Mouse (Mus musculus): ENCODE data around the gene Fbxw21. TPM values are rescaled to one million over a fixed set of nuclear protein-coding genes. Genes with fewer than 3 reads are reported as not detected.

Gene Fbxw21
- total RNA-seq, 2 experiments from 2014 or later = not detected

GRCm38 (mm10) chr9:109094553-109095136 is 67.2 kb downstream of the Fbxw21 start:
- no peak for DNase-seq (ENCODE audit: low spot score in 2 of 2)
- intact Hi-C loops (cut with DNase I) = loop anchor here (10.0 kb wide), 1 partner anchor 740 kb away; the partner anchor contains the start of gene Nme6

- no peak for DNase-seq (ENCODE audit: low spot score in 2 of 2)
- intact Hi-C loops (cut with DNase I) = loop anchor here (10.0 kb wide), 1 partner anchor 741 kb away; the partner anchor contains the start of gene Nme6
Measured at GRCm38 (mm10) chr9:109093786-109094552, 67.9 kb downstream of the Fbxw21 start.

- intact Hi-C loops (cut with DNase I) = loop anchor here (10.0 kb wide), 1 partner anchor 742 kb away; the partner anchor contains the start of gene Nme6
- DNase-seq (ENCODE audit: low spot score in 2 of 2) = no peak
Measured at GRCm38 (mm10) chr9:109092799-109093198, 69.0 kb downstream of the Fbxw21 start.

- no peak for DNase-seq (ENCODE audit: low spot score in 2 of 2)
- intact Hi-C loops (cut with DNase I) = loop anchor here (10.0 kb wide), 1 partner anchor 743 kb away; the partner anchor contains the start of gene Nme6
Measured at GRCm38 (mm10) chr9:109091802-109092201, 70.0 kb downstream of the Fbxw21 start.

GRCm38 (mm10) chr9:109090446-109090845 is 71.4 kb downstream of the Fbxw21 start:
- DNase-seq (ENCODE audit: low spot score in 2 of 2) = no peak
- intact Hi-C loops (cut with DNase I) = loop anchor here (10.0 kb wide), 1 partner anchor 744 kb away; the partner anchor contains the start of gene Nme6

Other genes with a start within 250 kb of the Fbxw21 start
- gene Tmem89, start 247.4 kb downstream of the Fbxw21 start, total RNA-seq (2021) = not detected
- 100 to 1,000 TPM; 383 to 411 TPM for gene Uqcrc1, start 225.4 kb downstream of the Fbxw21 start, total RNA-seq (2021)
- 1 to 10 TPM; 3.6 to 4.2 TPM for gene Col7a1, start 208.5 kb downstream of the Fbxw21 start, total RNA-seq (2021)
- not detected for gene Ucn2, start 176.0 kb downstream of the Fbxw21 start, total RNA-seq (2021)
- gene Pfkfb4, start 170.3 kb downstream of the Fbxw21 start, total RNA-seq (2021) = 10 to 100 TPM; 15.9 to 16.7 TPM
- gene Shisa5, start 123.5 kb downstream of the Fbxw21 start, total RNA-seq (2021) = 10 to 100 TPM; 68.2 to 72.6 TPM
- gene Trex1, start 102.3 kb downstream of the Fbxw21 start, total RNA-seq (2021) = 10 to 100 TPM; 12.0 TPM
- gene Atrip, start 87.9 kb downstream of the Fbxw21 start, total RNA-seq (2021) = 10 to 100 TPM; 28.1 to 29.0 TPM
- 1 to 10 TPM; 5.9 to 8.4 TPM for gene Ccdc51, start 79.5 kb downstream of the Fbxw21 start, total RNA-seq (2021)
- gene Tma7, start 79.5 kb downstream of the Fbxw21 start, total RNA-seq (2021) = 100 to 1,000 TPM; 368 to 387 TPM
- 10 to 100 TPM; 67.2 to 69.8 TPM for gene Plxnb1, start 66.7 kb downstream of the Fbxw21 start, total RNA-seq (2021)
- not detected for gene Fbxw13, start 33.9 kb upstream of the Fbxw21 start, total RNA-seq (2021)
- not detected for gene Fbxw20, start 72.7 kb upstream of the Fbxw21 start, total RNA-seq (2021)
- gene Fbxw14, start 125.6 kb upstream of the Fbxw21 start, total RNA-seq (2021) = not detected
- not detected for gene Fbxw28, start 177.6 kb upstream of the Fbxw21 start, total RNA-seq (2021)
- gene Fbxw22, start 242.3 kb upstream of the Fbxw21 start, total RNA-seq (2021) = not detected

Measured in left cerebral cortex, postnatal 14 days (tissue).